Mouse (Mus musculus) hematopoietic stem cell, adult 5-6 weeks (primary cell): ENCODE results near the gene Nbl1. TPM values are rescaled to one million over a fixed set of nuclear protein-coding genes. Genes with fewer than 3 reads are reported as not detected.

Experiments
- ATAC-seq, 2 experiments: fragments of 125-278 bp in 1 of 2; replicated peaks in 1 of 2; 2 replicates each; pipeline ENCODE4 v1.8.0; 2016 to 2017; ENCODE audit warnings: inconsistent platforms in 2 of 2, mild to moderate bottlenecking in 2 of 2, moderate number of reproducible peaks in 2 of 2, low read depth in 1 of 2, moderate TSS enrichment in 1 of 2; ENCODE audit not compliant: low FRiP score in 2 of 2, poor library complexity in 2 of 2, severe bottlenecking in 2 of 2, insufficient read depth in 1 of 2, low TSS enrichment in 1 of 2
- total RNA-seq: library from RNA; stranded (forward); fragments of 172-1452, 232-1000 nt; gene quantifications from 2 replicates; pipeline ENCODE4 v1.2.3, GENCODE M21; 2017

Gene Nbl1
- total RNA-seq, 1 experiment from 2014 or later, result 0.45 TPM

- no peak for ATAC-seq
Measured at GRCm38 (mm10) chr4:139044566-139044965, 48.2 kb downstream of the Nbl1 start.

DNA sequence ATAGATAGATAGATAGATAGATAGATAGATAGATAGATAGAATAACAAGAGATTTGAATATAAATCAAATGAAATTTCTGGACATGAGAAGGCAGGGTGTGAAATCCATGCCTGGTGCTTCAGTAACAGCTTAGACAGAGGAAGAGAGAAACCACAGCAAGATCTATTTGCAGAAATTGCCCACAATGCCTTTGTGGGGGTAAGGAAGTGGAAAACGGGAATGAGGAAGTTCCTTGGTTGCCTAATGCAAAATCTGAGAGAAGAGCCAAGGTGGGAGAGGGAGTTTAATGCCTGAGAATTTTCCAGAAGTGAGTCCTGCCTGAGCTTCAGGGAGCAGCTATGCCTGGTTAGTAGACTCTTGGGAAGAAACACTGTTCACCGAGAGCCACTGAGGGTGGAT lies 49.2 kb downstream of the Nbl1 start:
- no peak for ATAC-seq

GRCm38 (mm10) chr4:139042611-139043010 lies 50.2 kb downstream of the Nbl1 start:
- ATAC-seq, result no peak

GRCm38 (mm10) chr4:139040084-139040839 lies 52.5 kb downstream of the Nbl1 start:
- ATAC-seq, result no peak

DNA sequence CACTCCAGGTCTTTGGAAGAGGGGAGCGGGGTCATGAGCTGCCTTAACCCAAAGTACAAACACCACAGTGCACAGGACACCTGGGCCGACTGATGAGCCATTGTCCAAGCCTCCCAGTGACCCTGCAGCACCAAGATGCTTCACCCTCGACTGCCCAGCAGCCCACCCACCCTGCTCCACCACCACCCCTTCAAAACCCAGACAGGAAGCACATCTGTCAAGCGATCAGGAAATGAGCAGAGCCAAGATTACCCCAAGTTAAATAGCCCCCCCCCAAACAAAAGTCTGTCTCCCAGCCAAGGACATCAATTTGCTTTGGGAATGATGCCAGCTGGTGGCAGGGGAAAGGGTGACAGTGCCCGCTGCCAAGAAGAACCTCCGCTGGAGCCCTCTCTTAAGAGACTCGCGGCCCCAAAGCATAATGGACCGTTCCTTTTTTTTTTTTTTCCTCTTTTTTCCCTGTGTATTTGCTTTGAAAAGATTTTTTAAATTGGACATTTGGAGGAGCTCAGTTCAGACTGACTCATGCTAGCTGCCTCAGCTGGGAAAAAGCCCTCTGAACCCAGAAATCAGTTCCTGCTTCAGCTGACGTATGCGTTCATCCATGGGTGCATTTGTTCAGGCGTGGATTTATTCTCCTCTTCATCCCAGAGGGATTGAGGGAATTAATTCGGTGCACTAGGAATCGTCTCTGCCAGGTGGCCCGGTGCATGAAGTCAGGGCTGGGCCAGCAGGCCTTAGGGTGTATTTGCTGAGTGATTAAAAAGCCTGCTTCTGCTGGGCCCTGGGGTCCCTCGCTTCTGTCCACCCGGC lies 54.8 kb downstream of the Nbl1 start:
- peak; percentile 23 to 30; a peak in 2 of 4 replicates for ATAC-seq

- ATAC-seq, result no peak
Measured at GRCm38 (mm10) chr4:139035799-139036198, 57.0 kb downstream of the Nbl1 start.

DNA sequence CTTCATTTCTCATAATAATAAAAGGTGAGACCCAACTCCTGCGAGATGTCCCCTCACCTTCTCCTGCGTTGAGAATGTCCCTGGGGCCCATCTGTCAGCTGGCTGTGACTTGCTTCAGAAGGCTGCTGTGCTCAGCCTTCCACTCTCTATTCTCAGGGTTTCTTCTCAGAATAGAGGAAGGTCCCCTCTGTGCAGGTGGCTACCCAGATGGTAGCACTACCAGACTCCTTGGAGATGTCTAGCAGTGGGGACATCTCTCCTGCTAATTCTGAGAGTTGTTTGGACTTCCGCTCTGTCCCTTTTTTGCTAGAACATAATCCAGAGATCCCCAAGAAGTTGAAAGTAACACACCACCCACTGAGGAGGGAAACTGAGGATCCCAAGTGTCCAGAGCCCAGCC lies 57.9 kb downstream of the Nbl1 start:
- ATAC-seq, result no peak

DNA sequence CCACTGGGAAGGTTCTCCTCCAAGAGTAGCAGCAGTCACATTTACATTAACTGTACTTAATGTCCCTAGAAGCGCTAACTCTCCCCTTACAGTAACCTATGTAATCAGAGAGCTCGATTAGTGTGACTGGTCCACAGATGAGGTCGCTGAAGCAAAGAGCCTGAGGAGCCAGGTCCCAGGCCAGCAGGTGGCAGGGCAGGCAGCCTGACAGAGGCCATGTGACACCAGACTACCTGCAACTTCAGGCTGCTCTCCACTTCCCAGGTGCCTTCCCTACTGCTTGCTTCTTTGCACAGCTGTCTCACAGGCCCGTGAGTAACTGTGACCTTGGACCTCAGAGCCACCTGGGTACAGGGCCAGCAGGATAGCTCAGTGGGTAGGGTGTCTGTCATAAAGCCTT lies 58.3 kb downstream of the Nbl1 start:
- ATAC-seq, result no peak

- ATAC-seq, result no peak
Measured at GRCm38 (mm10) chr4:139034010-139034367, 58.8 kb downstream of the Nbl1 start.

DNA sequence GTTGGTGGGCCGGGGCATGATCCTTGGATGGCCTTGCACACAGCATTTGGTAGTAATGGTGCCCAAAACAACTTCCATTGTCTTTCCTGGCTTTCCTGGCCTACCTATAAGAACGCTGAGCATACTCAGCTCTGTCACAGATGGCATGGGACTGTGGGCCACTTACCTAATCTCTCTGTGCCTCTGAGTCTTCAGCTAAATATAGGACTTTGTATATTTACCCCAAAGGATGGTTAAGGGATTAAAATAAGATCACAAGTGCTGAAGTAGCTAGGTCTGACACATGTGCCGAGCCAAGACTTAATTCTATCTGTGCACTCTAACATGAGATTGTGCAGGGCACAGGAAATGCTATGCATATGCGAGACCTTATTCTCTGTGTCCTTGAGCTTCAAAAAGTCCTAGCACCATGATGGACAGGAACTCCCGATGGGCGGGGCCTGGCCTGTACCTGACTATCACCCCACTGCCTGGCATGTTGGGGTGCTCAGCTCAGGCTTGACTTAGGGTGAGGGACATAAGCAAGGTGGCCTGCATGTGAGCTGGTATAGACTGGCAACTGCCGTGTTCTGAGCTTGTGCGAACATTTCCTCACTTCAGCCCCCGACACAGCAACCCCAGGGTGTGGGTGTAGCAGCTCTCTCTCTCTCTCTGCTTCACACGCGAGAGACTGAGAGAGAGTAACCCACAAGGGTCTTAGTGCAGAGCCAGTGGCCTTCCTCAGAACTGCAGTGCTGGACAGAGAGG lies 59.4 kb downstream of the Nbl1 start:
- no peak for ATAC-seq

GRCm38 (mm10) chr4:139032521-139032920 lies 60.3 kb downstream of the Nbl1 start:
- ATAC-seq, result no peak

Other genes with a start within 250 kb of the Nbl1 start
- not detected in 2 replicates for gene Pla2g5, start 229.5 kb downstream of the Nbl1 start, total RNA-seq
- not detected in 2 replicates for gene Gm13030, start 219.0 kb downstream of the Nbl1 start, total RNA-seq
- gene Pla2g2e, start 215.1 kb downstream of the Nbl1 start, total RNA-seq, result not detected in 2 replicates
- 10.4 and 12.3 TPM in 2 replicates for gene Otud3, start 179.0 kb downstream of the Nbl1 start, total RNA-seq
- gene Rnf186, start 125.9 kb downstream of the Nbl1 start, total RNA-seq, result not detected in 2 replicates
- gene Tmco4, start 120.1 kb downstream of the Nbl1 start, total RNA-seq, result 14.0 and 22.8 TPM in 2 replicates
- gene Htr6, start 17.4 kb downstream of the Nbl1 start, total RNA-seq, result not detected in 2 replicates
- 93.3 and 143 TPM in 2 replicates for gene Minos1, start 38.1 kb upstream of the Nbl1 start, total RNA-seq
- gene Capzb, start 99.9 kb upstream of the Nbl1 start, total RNA-seq, result 96.1 and 101 TPM in 2 replicates
- 0.94 TPM in 1 of 2 replicates, not detected in the other for gene Pqlc2, start 217.7 kb upstream of the Nbl1 start, total RNA-seq
- 7.9 and 16.1 TPM in 2 replicates for gene Akr7a5, start 217.8 kb upstream of the Nbl1 start, total RNA-seq